Mouse (Mus musculus) adrenal gland, adult 2 months (tissue): Measurements from ENCODE around the gene Fiz1. TPM values are rescaled to one million over a fixed set of nuclear protein-coding genes. Genes with fewer than 3 reads are reported as not detected.

Source experiments
- polyA plus RNA-seq: library from polyadenylated mRNA; depleted of rRNA; stranded (reverse); fragments of >200 nt; gene quantifications from 2 replicates; pipeline ENCODE4 v1.2.3, GENCODE M21; 2012; rRNA removed
- total RNA-seq, 2 experiments: library from RNA; stranded (reverse); gene quantifications; 2 replicates each; pipeline ENCODE4 v1.2.3; 2021

The Fiz1 gene
- total and polyA plus RNA-seq, 3 experiments, result 24.1 to 31.5 (median 24.7) TPM

Other genes starting within 250 kb of the Fiz1 start
- not detected for gene Fam71e2, start 243.4 kb downstream of the Fiz1 start, total RNA-seq
- not detected in 2 replicates for gene Fam71e2, start 243.4 kb downstream of the Fiz1 start, polyA plus RNA-seq
- gene Il11, start 231.8 kb downstream of the Fiz1 start, total RNA-seq, result under 1 TPM in 1 of 2 experiments, not detected in 1; 0.48 TPM
- 0.54 and 0.71 TPM in 2 replicates for gene Il11, start 231.8 kb downstream of the Fiz1 start, polyA plus RNA-seq
- not detected for gene Tmem190, start 231.8 kb downstream of the Fiz1 start, total RNA-seq
- gene Tmem190, start 231.8 kb downstream of the Fiz1 start, polyA plus RNA-seq, result not detected in 2 replicates
- gene Tmem238, start 225.0 kb downstream of the Fiz1 start, total RNA-seq, result 10 to 100 TPM; 10.2 to 10.8 TPM
- 144 and 180 TPM in 2 replicates for gene Tmem238, start 225.0 kb downstream of the Fiz1 start, polyA plus RNA-seq
- 1,000 to 10,000 TPM in 1 of 2 experiments, 100 to 1,000 TPM in 1; 958 to 1,234 TPM for gene Rpl28, start 221.8 kb downstream of the Fiz1 start, total RNA-seq
- gene Rpl28, start 221.8 kb downstream of the Fiz1 start, polyA plus RNA-seq, result 237 and 255 TPM in 2 replicates
- 100 to 1,000 TPM in 1 of 2 experiments, 10 to 100 TPM in 1; 98.1 to 140 TPM for gene Ube2s, start 202.1 kb downstream of the Fiz1 start, total RNA-seq
- 148 and 156 TPM in 2 replicates for gene Ube2s, start 202.1 kb downstream of the Fiz1 start, polyA plus RNA-seq
- gene Shisa7, start 170.0 kb downstream of the Fiz1 start, total RNA-seq, result 1 to 10 TPM; 1.9 TPM
- 2.9 and 4.0 TPM in 2 replicates for gene Shisa7, start 170.0 kb downstream of the Fiz1 start, polyA plus RNA-seq
- 10 to 100 TPM; 10.9 to 23.8 TPM for gene Isoc2b, start 144.4 kb downstream of the Fiz1 start, total RNA-seq
- gene Isoc2b, start 144.4 kb downstream of the Fiz1 start, polyA plus RNA-seq, result 75.4 and 78.2 TPM in 2 replicates
- 10 to 100 TPM; 35.5 to 43.4 TPM for gene Isoc2a, start 137.5 kb downstream of the Fiz1 start, total RNA-seq
- 43.5 and 45.6 TPM in 2 replicates for gene Isoc2a, start 137.5 kb downstream of the Fiz1 start, polyA plus RNA-seq
- under 1 TPM; 0.23 to 0.45 TPM for gene Gm36210, start 108.2 kb downstream of the Fiz1 start, total RNA-seq
- gene Gm36210, start 108.2 kb downstream of the Fiz1 start, polyA plus RNA-seq, result 0.27 TPM in 1 of 2 replicates, not detected in the other
- 10 to 100 TPM; 15.1 to 19.2 TPM for gene Zfp628, start 99.5 kb downstream of the Fiz1 start, total RNA-seq
- 35.6 and 41.3 TPM in 2 replicates for gene Zfp628, start 99.5 kb downstream of the Fiz1 start, polyA plus RNA-seq
- 1 to 10 TPM; 8.4 to 9.2 TPM for gene Nat14, start 92.7 kb downstream of the Fiz1 start, total RNA-seq
- gene Nat14, start 92.7 kb downstream of the Fiz1 start, polyA plus RNA-seq, result 11.4 and 20.0 TPM in 2 replicates
- 1 to 10 TPM; 2.2 to 2.3 TPM for gene Ssc5d, start 88.9 kb downstream of the Fiz1 start, total RNA-seq
- gene Ssc5d, start 88.9 kb downstream of the Fiz1 start, polyA plus RNA-seq, result 2.9 and 3.1 TPM in 2 replicates
- 1 to 10 TPM in 1 of 2 experiments, under 1 TPM in 1; 0.32 to 1.0 TPM for gene Sbk2, start 50.3 kb downstream of the Fiz1 start, total RNA-seq
- gene Sbk2, start 50.3 kb downstream of the Fiz1 start, polyA plus RNA-seq, result 0.52 and 1.4 TPM in 2 replicates
- under 1 TPM; 0.20 to 0.21 TPM for gene Sbk3, start 43.5 kb downstream of the Fiz1 start, total RNA-seq
- gene Sbk3, start 43.5 kb downstream of the Fiz1 start, polyA plus RNA-seq, result 0.17 and 0.30 TPM in 2 replicates
- 10 to 100 TPM; 18.2 to 21.5 TPM for gene Zfp579, start 18.5 kb downstream of the Fiz1 start, total RNA-seq
- gene Zfp579, start 18.5 kb downstream of the Fiz1 start, polyA plus RNA-seq, result 74.5 and 94.4 TPM in 2 replicates
- 10 to 100 TPM; 13.0 to 13.8 TPM for gene Zfp524, start 282 bp downstream of the Fiz1 start, total RNA-seq
- gene Zfp524, start 282 bp downstream of the Fiz1 start, polyA plus RNA-seq, result 35.0 and 36.4 TPM in 2 replicates
- gene Gm44973, start 799 bp upstream of the Fiz1 start, total RNA-seq, result not detected
- not detected in 2 replicates for gene Gm44973, start 799 bp upstream of the Fiz1 start, polyA plus RNA-seq
- 10 to 100 TPM; 23.7 to 29.7 TPM for gene Zfp865, start 5.7 kb upstream of the Fiz1 start, total RNA-seq
- gene Zfp865, start 5.7 kb upstream of the Fiz1 start, polyA plus RNA-seq, result 67.1 and 70.1 TPM in 2 replicates
- 1 to 10 TPM; 1.4 to 2.6 TPM for gene Ccdc106, start 5.9 kb upstream of the Fiz1 start, total RNA-seq
- gene Ccdc106, start 5.9 kb upstream of the Fiz1 start, polyA plus RNA-seq, result 1.5 and 3.0 TPM in 2 replicates
- under 1 TPM in 1 of 2 experiments, not detected in 1; 0.92 TPM for gene 4632433K11Rik, start 19.4 kb upstream of the Fiz1 start, total RNA-seq
- gene 4632433K11Rik, start 19.4 kb upstream of the Fiz1 start, polyA plus RNA-seq, result not detected in 2 replicates
- gene Zfp784, start 23.7 kb upstream of the Fiz1 start, total RNA-seq, result 1 to 10 TPM; 4.4 to 5.1 TPM
- gene Zfp784, start 23.7 kb upstream of the Fiz1 start, polyA plus RNA-seq, result 7.2 and 8.2 TPM in 2 replicates
- 10 to 100 TPM in 1 of 2 experiments, 1 to 10 TPM in 1; 5.6 to 10.4 TPM for gene Zfp580, start 36.8 kb upstream of the Fiz1 start, total RNA-seq
- gene Zfp580, start 36.8 kb upstream of the Fiz1 start, polyA plus RNA-seq, result 46.5 and 61.0 TPM in 2 replicates
- gene U2af2, start 47.4 kb upstream of the Fiz1 start, total RNA-seq, result 100 to 1,000 TPM; 157 to 168 TPM
- gene U2af2, start 47.4 kb upstream of the Fiz1 start, polyA plus RNA-seq, result 126 and 150 TPM in 2 replicates
- gene Epn1, start 65.5 kb upstream of the Fiz1 start, total RNA-seq, result 100 to 1,000 TPM; 114 to 169 TPM
- 291 and 321 TPM in 2 replicates for gene Epn1, start 65.5 kb upstream of the Fiz1 start, polyA plus RNA-seq
- gene Rfpl4, start 102.3 kb upstream of the Fiz1 start, total RNA-seq, result under 1 TPM in 1 of 2 experiments, not detected in 1; 0.59 TPM
- gene Rfpl4, start 102.3 kb upstream of the Fiz1 start, polyA plus RNA-seq, result not detected in 2 replicates
- 1 to 10 TPM in 1 of 2 experiments, under 1 TPM in 1; 0.86 to 2.9 TPM for gene Rasl2-9, start 111.3 kb upstream of the Fiz1 start, total RNA-seq
- 0.15 and 0.33 TPM in 2 replicates for gene Rasl2-9, start 111.3 kb upstream of the Fiz1 start, polyA plus RNA-seq
- gene Vmn1r55, start 135.0 kb upstream of the Fiz1 start, total RNA-seq, result not detected
- not detected in 2 replicates for gene Vmn1r55, start 135.0 kb upstream of the Fiz1 start, polyA plus RNA-seq
- gene Vmn1r56, start 182.1 kb upstream of the Fiz1 start, total RNA-seq, result not detected
- not detected in 2 replicates for gene Vmn1r56, start 182.1 kb upstream of the Fiz1 start, polyA plus RNA-seq
- not detected for gene Vmn1r57, start 203.8 kb upstream of the Fiz1 start, total RNA-seq
- not detected in 2 replicates for gene Vmn1r57, start 203.8 kb upstream of the Fiz1 start, polyA plus RNA-seq